Mouse (Mus musculus) embryonic facial prominence, embryonic 13.5 days (tissue): ENCODE measurements around the gene Sult2b1. TPM values are rescaled to one million over a fixed set of nuclear protein-coding genes. Genes with fewer than 3 reads are reported as not detected.
A peak's percentile ranks its signal among the peaks of the same experiment; 100 is the strongest.

ENCODE experiments used
- ATAC-seq: fragments of 200-750 bp; cut with Nextera tagmentation; 2 replicates; pipeline ENCODE4 v1.8.0; 2017; ENCODE audit warnings: low read depth; ENCODE audit not compliant: insufficient number of reproducible peaks, insufficient read depth, low FRiP score, low TSS enrichment
- H3K27ac ChIP-seq: fragments of 300-500 bp; sonication (generic); 2 replicates; pipeline ENCODE4 v1.5.1; 2015; ENCODE audit warnings: moderate library complexity, mild to moderate bottlenecking, inconsistent platforms
- H3K27me3 ChIP-seq: fragments of 300-500 bp; sonication (generic); 2 replicates; pipeline ENCODE4 v1.6.1; 2015; ENCODE audit warnings: mild to moderate bottlenecking, inconsistent platforms
- H3K36me3 ChIP-seq: fragments of 300-500 bp; sonication (generic); 2 replicates; pipeline ENCODE4 v1.6.1; 2015; ENCODE audit warnings: mild to moderate bottlenecking, inconsistent platforms
- H3K4me1 ChIP-seq: fragments of 300-500 bp; sonication (generic); 2 replicates; pipeline ENCODE4 v1.6.1; 2015; ENCODE audit warnings: inconsistent platforms
- H3K4me2 ChIP-seq: fragments of 300-500 bp; sonication (generic); 2 replicates; pipeline ENCODE4 v1.6.1; 2015; ENCODE audit warnings: moderate library complexity, mild to moderate bottlenecking, inconsistent platforms
- H3K4me3 ChIP-seq: fragments of 300-500 bp; sonication (generic); 2 replicates; pipeline ENCODE4 v1.5.1; 2015; ENCODE audit warnings: mild to moderate bottlenecking, inconsistent platforms
- H3K9ac ChIP-seq: fragments of 300-500 bp; sonication (generic); 2 replicates; pipeline ENCODE4 v1.6.1; 2015; ENCODE audit warnings: mild to moderate bottlenecking, inconsistent platforms
- H3K9me3 ChIP-seq: fragments of 300-500 bp; sonication (generic); 2 replicates; pipeline ENCODE4 v1.6.1; 2016; ENCODE audit warnings: inconsistent platforms
- WGBS: fragments of 180-500 bp; shearing (Covaris S2); methylation state at CpG from one replicate; pipeline ENCODE4 v1.1.7; 2015; ENCODE audit warnings: mixed read lengths; 5-methylcytosine and 5-hydroxymethylcytosine counted together
- polyA plus RNA-seq: library from polyadenylated mRNA; unstranded; fragments of >200 nt; fragmentation: Nextera tagmentation; extraction: Ambion mirVana; gene quantifications from 2 replicates; pipeline ENCODE4 v1.2.1, GENCODE M21; 2015

The Sult2b1 gene
- polyA plus RNA-seq, 1 experiment from 2014 or later: 8.4 TPM

DNA sequence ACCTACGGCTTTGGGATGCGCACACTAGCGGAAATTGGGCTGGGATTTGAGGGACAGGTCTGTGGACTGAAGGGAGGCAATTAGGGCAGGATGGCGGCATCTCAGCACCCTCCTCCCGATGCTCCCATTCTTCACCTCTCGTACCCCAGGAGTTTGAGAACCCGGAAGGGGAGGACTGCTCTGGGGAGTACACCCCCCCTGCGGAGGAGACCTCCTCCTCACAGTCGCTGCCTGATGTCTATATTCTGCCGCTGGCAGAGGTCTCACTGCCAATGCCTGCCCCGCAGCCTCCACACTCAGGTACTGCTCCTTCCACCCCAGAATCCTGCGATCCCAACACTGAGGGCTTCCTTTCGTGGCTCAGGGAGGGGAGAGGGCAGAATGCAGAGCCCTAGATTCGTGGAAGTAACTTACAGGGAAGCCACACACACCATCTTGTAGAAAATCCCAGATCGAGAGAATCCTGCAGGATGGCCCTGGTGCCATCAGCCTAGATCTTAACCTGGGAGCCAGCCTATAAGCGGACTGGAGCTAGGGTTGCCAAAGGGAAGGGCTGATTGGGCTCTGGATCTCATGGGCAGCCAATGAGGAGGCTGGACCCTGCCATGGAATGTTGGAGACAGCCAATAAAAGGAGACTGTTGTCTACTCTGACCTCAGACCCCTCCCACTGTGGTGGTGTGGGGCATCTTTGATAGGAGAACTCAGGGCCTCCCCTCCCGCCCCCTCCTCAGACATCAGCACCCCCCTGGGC lies 2.4 kb upstream of the Sult2b1 start:
- Histone ChIP-seq H3K9ac (peak overlapping the region; percentile 82), H3K9me3 (no peaks in the 10 kb centered on the region), H3K4me2 (peak overlapping the region; percentile 92), H3K36me3 (peaks cover 43% of the 10 kb centered on the region), H3K27me3 (0 out of 2 replicates have a peak, but pooled peaks cover 7% of the 10 kb centered on the region), H3K27ac (peak overlapping the region; percentile 57; the same call in 1 of the 2 replicates), H3K4me1 (peaks cover 33% of the 10 kb centered on the region), H3K4me3 (peak overlapping the region; percentile 82)
- 7% methylated on average over 17 of the region's 17 CpGs for WGBS
- ATAC-seq: peak; percentile 44; the same call in 1 of the 2 replicates

DNA sequence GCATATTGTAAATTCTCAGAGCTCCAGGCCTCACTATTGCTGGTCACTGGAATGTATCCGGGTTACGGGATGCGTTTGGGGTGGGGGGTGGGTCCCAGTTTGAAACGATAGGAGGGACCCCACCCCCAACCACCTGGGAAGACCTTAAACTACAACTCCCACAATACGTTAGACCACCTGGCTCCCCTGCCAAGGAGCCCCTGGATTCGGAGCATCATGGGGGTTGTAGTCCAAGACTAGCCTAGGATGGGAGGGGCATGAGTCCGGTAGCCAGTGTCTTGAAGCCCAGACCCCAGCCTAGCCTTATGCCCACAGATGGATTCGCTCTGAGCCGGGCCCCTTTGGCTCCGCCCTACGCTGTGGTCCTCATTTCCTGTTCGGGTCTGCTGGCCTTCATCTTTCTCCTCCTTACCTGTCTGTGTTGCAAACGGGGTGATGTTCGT lies 1.7 kb upstream of the Sult2b1 start:
- ATAC-seq: peak; percentile 46; the same call in 1 of the 2 replicates
- Histone ChIP-seq H3K9me3 (no peaks in the 10 kb centered on the region), H3K36me3 (peaks cover 38% of the 10 kb centered on the region), H3K27me3 (0 out of 2 replicates have a peak, but pooled peaks cover 7% of the 10 kb centered on the region), H3K9ac (peak overlapping the region; percentile 82), H3K27ac (no peak overlapping the region; the same call in 1 of the 2 replicates), H3K4me3 (peak overlapping the region; percentile 82), H3K4me1 (peaks cover 33% of the 10 kb centered on the region), H3K4me2 (peak overlapping the region; percentile 92)
- WGBS: 2% methylated on average over 14 of the region's 14 CpGs

DNA sequence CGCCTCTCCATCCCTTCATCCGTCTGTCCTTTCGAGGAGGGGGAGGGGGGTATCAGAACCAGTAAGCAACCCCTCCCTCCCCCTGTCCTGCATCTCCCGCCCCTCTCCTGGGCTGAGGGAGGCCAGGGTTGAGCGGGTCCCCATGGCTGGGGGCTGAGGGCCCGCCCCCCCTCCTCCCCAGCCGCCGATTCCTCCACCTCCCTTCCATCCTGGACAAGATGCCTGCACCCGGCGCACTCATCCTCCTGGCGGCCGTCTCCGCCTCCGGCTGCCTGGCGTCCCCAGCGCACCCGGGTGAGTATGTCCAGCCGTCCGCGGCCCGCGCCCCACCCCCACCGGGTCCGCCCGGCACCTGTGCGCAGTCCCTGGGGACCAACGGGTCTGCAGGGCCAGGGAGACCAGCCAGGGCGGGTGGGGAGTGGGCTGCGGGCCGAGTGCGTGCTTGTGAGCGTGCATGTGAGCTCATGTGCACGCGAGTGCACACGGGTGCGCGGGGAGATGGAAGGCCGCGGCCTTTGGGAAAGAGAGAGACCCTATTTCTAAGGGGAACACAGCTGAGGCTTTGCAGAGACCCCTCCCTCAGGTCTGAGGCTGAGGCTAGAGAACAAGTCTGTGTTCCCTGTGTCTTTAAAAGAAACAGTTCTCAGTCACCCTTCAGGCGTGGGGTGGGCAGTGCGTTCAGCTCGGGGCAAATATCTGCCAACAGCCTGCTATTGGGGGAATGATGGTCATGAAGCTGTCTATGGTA lies 1.1 kb upstream of the Sult2b1 start:
- Histone ChIP-seq H3K9me3 (no peaks in the 10 kb centered on the region), H3K4me1 (peaks cover 33% of the 10 kb centered on the region), H3K9ac (peak overlapping the region; percentile 82), H3K4me3 (peak overlapping the region; percentile 82), H3K27me3 (0 out of 2 replicates have a peak, but pooled peaks cover 7% of the 10 kb centered on the region), H3K27ac (peak overlapping the region; percentile 66), H3K36me3 (peaks cover 32% of the 10 kb centered on the region), H3K4me2 (peak overlapping the region; percentile 92)
- 0 out of 2 replicates have a peak, but pooled peaks have one; percentile 5 for ATAC-seq
- WGBS: under 1% methylated on average over 38 of the region's 42 CpGs

DNA sequence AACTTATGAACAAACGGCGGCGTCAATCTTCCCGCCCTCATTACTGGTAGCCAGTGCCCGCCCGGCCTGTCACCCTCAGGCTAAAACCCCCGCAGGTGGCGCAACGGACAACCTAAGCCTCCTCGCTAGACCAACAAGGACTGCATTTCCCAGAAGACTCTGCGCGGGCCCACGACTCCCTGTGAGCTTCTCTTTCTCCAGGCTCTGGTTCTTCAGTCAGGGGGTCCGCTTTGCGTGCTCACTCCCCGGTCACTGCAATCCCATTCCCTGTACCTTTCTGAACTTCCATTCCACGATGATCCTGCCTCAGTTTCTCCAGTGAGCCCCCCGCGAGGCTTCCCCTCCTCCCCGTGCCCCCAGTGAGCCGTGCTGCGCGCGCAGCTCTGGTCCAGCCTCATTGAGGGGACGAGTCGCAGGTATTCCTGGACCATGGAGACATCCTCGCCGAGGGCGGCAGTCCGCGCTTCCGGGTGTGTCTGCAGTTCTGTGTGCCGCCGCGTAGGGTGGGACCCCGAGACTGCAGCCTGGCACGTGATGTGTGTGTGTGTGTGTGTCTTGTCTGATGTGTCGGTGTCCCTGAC lies 868 bp downstream of the Sult2b1 start, which contains the start of gene Lmtk3:
Lmtk3 (plus strand) TSS at position 228 of the 581 bp plus-strand sequence.
- WGBS: 1% methylated on average over 38 of the region's 38 CpGs
- peaks cover 17% of the 10 kb centered on the region; the same call in 1 of the 2 replicates for H3K27me3 ChIP-seq
- no peaks in the 10 kb centered on the region for H3K9me3 ChIP-seq
- peak within 1 kb of the TSS; percentile 40 for H3K27ac ChIP-seq
- no peak for ATAC-seq
- peak within 1 kb of the TSS; percentile 92 for H3K4me2 ChIP-seq
- peak within 1 kb of the TSS; percentile 77 for H3K9ac ChIP-seq
- peak within 1 kb of the TSS; percentile 60 for H3K4me3 ChIP-seq
- H3K4me1 ChIP-seq: peaks cover 33% of the 10 kb centered on the region
- H3K36me3 ChIP-seq: peaks cover 12% of the 10 kb centered on the region

DNA sequence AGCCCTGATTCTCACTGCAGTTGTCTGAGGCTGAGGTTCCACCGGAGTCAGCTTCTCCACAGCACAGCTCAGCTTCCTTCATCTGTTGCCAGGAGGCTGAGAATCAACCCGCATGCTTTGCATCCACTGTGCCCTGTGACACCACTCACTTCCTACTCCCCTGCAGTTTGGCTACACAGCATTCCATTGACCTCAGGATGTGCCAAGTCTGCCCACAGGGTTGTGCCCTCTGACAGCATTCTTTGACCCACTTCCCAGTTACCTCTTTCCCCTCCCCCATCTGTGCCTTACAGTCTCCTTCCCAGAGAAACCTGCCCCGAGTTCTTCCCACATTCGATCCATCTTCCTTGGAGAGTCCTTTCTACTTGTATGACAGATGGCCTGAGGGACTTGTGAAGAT lies 2.2 kb downstream of the Sult2b1 start:
- Histone ChIP-seq H3K4me3 (no peak overlapping the region), H3K27ac (no peak overlapping the region), H3K9ac (no peak overlapping the region), H3K9me3 (no peaks in the 10 kb centered on the region), H3K4me2 (no peak overlapping the region), H3K36me3 (no peaks in the 10 kb centered on the region), H3K27me3 (peaks cover 20% of the 10 kb centered on the region), H3K4me1 (peaks cover 29% of the 10 kb centered on the region)
- 63% methylated on average over 4 of the region's 4 CpGs for WGBS
- ATAC-seq: no peak

DNA sequence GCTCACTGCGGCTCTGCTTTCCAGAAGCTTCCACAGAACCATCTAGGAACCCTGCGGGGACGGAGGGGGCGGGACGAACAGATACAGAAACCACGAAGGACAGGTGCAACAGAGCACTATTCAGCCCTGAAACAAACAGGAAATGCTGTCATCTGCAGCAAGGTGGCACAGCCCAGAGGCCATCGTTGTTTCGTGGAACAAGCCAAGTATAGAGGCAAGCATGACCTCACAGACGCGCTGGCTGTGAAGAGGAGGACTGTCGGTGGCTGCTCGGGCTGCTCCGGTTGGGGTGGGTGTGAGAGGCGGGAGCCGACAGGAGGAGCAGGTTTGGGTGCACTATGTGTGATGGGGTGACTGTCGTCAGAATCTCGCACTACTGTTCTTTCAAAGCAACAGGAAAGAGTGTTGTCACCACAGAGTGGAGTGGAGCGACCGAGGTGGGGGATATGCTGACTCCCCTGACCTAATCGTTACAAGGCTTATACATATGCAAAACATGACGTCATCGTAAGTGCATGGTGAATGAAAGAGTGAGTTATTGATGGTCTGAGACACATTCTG lies 5.3 kb downstream of the Sult2b1 start:
- Histone ChIP-seq H3K36me3 (no peaks in the 10 kb centered on the region), H3K9me3 (no peaks in the 10 kb centered on the region), H3K4me2 (peak overlapping the region; percentile 30), H3K4me1 (peaks cover 5% of the 10 kb centered on the region), H3K27me3 (peaks cover 20% of the 10 kb centered on the region), H3K4me3 (no peak overlapping the region; the same call in 1 of the 2 replicates), H3K9ac (0 out of 2 replicates have a peak overlapping the region, but pooled peaks have one; percentile 16), H3K27ac (no peak overlapping the region)
- 25% methylated on average over 22 of the region's 22 CpGs for WGBS
- ATAC-seq: no peak; the same call in 1 of the 2 replicates

DNA sequence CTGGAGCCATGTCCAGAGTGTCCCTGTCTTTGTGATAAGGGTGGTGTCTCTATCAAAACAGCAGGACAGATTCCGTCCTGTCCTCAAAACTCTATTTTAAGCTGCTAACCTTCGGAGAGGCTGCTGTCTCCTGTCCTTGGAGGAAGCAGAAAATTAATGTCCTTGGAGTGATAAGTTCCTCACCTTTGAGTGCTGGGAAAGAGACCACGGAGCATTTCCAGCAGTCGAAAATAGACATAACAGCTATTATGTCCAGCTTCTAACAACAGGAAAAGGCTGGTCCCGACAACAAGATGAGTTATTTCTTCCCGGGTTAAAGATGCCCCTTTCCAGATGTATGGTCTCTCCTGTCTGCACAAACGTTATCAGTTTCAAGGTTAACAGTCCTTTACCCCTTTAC lies 9.2 kb downstream of the Sult2b1 start:
- H3K9me3 ChIP-seq: no peaks in the 10 kb centered on the region
- H3K9ac ChIP-seq: no peak overlapping the region
- H3K4me2 ChIP-seq: no peak overlapping the region
- no peak for ATAC-seq
- no peaks in the 10 kb centered on the region for H3K36me3 ChIP-seq
- H3K4me1 ChIP-seq: no peaks in the 10 kb centered on the region
- 80% methylated on average over 7 of the region's 7 CpGs for WGBS
- no peak overlapping the region for H3K27ac ChIP-seq
- H3K27me3 ChIP-seq: peaks cover 14% of the 10 kb centered on the region
- no peak overlapping the region for H3K4me3 ChIP-seq

DNA sequence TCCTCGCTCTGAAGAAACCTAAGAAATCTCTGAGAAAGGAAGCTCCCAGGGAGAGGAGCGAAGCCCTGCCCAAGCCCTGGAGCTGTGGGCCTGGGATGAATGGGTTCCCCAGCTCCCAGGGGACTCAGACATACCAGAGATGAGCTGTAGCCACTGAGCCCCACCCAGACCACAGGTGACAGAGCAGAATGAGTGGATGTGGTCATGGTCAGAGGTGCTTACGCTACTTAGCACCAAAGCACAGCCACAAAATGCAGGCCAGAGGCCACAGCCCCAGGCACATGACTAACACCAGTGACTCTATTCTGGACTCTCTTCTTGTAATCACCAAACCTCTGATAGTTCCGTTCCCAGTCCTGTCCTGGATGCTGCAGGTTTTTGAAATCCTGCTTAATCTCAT lies 13.4 kb downstream of the Sult2b1 start:
- no peak overlapping the region for H3K4me3 ChIP-seq
- H3K9me3 ChIP-seq: no peaks in the 10 kb centered on the region
- H3K27ac ChIP-seq: no peak overlapping the region
- H3K36me3 ChIP-seq: no peaks in the 10 kb centered on the region
- ATAC-seq: no peak
- WGBS: 46% methylated on average over 4 of the region's 4 CpGs
- 0 out of 2 replicates have a peak, but pooled peaks cover 4% of the 10 kb centered on the region for H3K4me1 ChIP-seq
- H3K27me3 ChIP-seq: no peaks in the 10 kb centered on the region; the same call in 1 of the 2 replicates
- H3K4me2 ChIP-seq: no peak overlapping the region
- H3K9ac ChIP-seq: no peak overlapping the region

DNA sequence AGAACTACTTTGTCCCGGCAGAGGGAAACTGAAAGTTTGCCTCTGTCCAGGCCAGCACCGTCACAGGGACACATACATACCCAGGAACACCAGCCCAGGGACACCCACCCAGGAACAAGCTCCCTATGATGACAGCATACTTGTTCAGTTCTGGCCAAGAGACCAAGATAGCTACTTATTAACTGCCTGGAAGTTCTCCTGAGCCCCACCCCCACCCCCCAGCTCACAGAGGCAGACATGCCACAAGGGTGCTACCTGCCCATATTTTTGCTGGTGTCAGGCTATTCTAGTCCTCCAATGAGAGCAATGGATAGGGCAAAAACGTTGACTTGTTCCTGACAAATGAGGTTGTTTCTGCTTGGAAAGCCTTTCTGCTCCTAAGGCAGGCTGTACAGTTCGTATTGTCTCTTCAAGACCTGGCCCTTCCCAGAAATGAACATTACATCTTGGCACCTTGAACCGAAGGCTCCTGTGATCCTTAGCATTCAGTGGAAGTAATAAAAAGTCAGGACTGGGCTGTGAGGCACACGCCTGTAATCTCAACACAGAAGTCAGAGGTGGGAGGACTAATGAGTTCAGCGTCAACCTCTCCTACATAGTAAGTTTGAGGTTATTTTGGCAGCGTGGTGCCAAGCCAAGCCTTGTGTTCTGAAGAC lies 13.9 kb downstream of the Sult2b1 start:
- Histone ChIP-seq H3K9me3 (no peaks in the 10 kb centered on the region), H3K27me3 (no peaks in the 10 kb centered on the region; the same call in 1 of the 2 replicates), H3K4me1 (0 out of 2 replicates have a peak, but pooled peaks cover 4% of the 10 kb centered on the region), H3K4me2 (no peak overlapping the region), H3K9ac (no peak overlapping the region), H3K27ac (no peak overlapping the region), H3K36me3 (no peaks in the 10 kb centered on the region), H3K4me3 (no peak overlapping the region)
- 68% methylated on average over 8 of the region's 8 CpGs for WGBS
- no peak for ATAC-seq

DNA sequence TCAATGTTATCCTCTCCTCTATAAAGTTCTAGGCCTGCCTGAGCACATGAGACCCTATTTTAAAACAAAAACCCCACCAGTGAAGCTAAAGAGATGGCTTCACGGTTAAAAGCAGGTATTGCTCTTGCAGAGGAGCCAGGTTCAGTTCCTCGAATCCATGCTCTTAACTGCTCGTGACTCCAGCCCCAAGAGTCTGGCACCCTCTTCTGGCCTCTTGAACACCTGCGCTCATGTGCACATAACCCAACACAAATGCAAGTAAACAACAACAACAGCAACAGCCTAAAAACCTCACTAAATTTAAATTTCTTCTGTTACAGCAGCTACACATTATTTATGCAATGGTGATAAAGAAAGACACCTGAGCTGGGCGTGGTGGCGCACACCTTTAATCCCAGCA lies 17.0 kb downstream of the Sult2b1 start:
- 92% methylated on average over 6 of the region's 6 CpGs for WGBS
- no peak for ATAC-seq
- Histone ChIP-seq H3K27ac (no peak overlapping the region), H3K4me2 (no peak overlapping the region), H3K36me3 (no peaks in the 10 kb centered on the region), H3K9me3 (no peaks in the 10 kb centered on the region), H3K27me3 (no peaks in the 10 kb centered on the region), H3K4me1 (0 out of 2 replicates have a peak, but pooled peaks cover 4% of the 10 kb centered on the region), H3K4me3 (no peak overlapping the region), H3K9ac (no peak overlapping the region)
